Comparison of ENCODE assay signal across 11 mouse cellular contexts in genomic region chr15:98785744-98786143, GRCm38 (mm10). TPM values are rescaled to one million over a fixed set of nuclear protein-coding genes. Genes with fewer than 3 reads are reported as not detected.
A peak's percentile ranks its signal among the peaks of the same experiment; 100 is the strongest.
DNase-seq lines count a peak whose midpoint lies in the region; ATAC-seq and TF ChIP-seq lines count a peak whose summit lies in the region.
"Had no signal": no experiment of that assay in that cellular context is flagged by ENCODE, and none has a peak within 500 bp of the region (broad histone marks: within the 10 kb centered on the region; RNA-seq: fewer than 3 reads in every experiment).

No protein-coding gene starts in this region.

- WGBS in lung, embryonic 14.5 days = 32% methylated on average over 7 of the region's 7 CpGs
- WGBS in limb, embryonic 10.5 days = 29% methylated on average over 7 of the region's 7 CpGs

- no peaks in the 10 kb centered on the region for H3K4me1 ChIP-seq in lung, embryonic 14.5 days (ENCODE audit: insufficient read depth)
- H3K4me1 ChIP-seq in limb, embryonic 10.5 days = peaks cover 10% of the 10 kb centered on the region

- DNase-seq in embryo, embryonic 11 days = peak; percentile 59
- no peak for DNase-seq in embryo, embryonic 10 days (ENCODE audit: low spot score)
- peak; percentile 70 for DNase-seq in lung, embryonic 14.5 days
- no peak for DNase-seq in lung, postnatal 25 days (ENCODE audit: low spot score)
- peak; percentile 82 for DNase-seq in ES-CJ7 (ENCODE audit: low read depth, low spot score)
- peak; percentile 61 for DNase-seq in limb, embryonic 10.5 days (ENCODE audit: low spot score)
- DNase-seq in adrenal gland, postnatal 25 days = no peak
- no peak for DNase-seq in urinary bladder, postnatal 4 days (ENCODE audit: low spot score in 2 of 2)
- DNase-seq: adrenal gland, postnatal 36 days had no signal

- H3K36me3 ChIP-seq in lung, embryonic 14.5 days (ENCODE audit: insufficient read depth) = no peaks in the 10 kb centered on the region
- no peaks in the 10 kb centered on the region for H3K36me3 ChIP-seq in limb, embryonic 10.5 days

- no peak for ATAC-seq in lung, embryonic 14.5 days (ENCODE audit: insufficient read depth)

- H3K9ac ChIP-seq in lung, embryonic 14.5 days = no peak overlapping the region

- peak; percentile 74 for TF ChIP-seq CTCF in lung, embryonic 14.5 days (IDR thresholded peaks at IDR 0.05; ENCODE audit: low read depth)

- H3K27me3 ChIP-seq in lung, embryonic 14.5 days (ENCODE audit: insufficient read depth, low read length) = peaks cover 54% of the 10 kb centered on the region
- peaks cover 93% of the 10 kb centered on the region for H3K27me3 ChIP-seq in limb, embryonic 10.5 days (ENCODE audit: low read depth, poor library complexity, severe bottlenecking)

- no peak overlapping the region for H3K4me2 ChIP-seq in lung, embryonic 14.5 days

- no peak overlapping the region for H3K4me3 ChIP-seq in lung, embryonic 14.5 days (ENCODE audit: low read depth, low read length)
- H3K4me3 ChIP-seq in limb, embryonic 10.5 days = no peak overlapping the region

- no peak overlapping the region for H3K27ac ChIP-seq in lung, embryonic 14.5 days (ENCODE audit: low read depth)
- no peak overlapping the region for H3K27ac ChIP-seq in limb, embryonic 10.5 days

- H3K9me3 ChIP-seq in lung, embryonic 14.5 days (ENCODE audit: low read depth, low read length) = no peaks in the 10 kb centered on the region
- no peaks in the 10 kb centered on the region for H3K9me3 ChIP-seq in limb, embryonic 10.5 days (replicated peaks)

RNA-seq across cellular contexts. Expression of gene Wnt1, which starts 3.9 kb away (rescaled TPM):
- polyA plus RNA-seq in lung, embryonic 14.5 days (2014; fragmentation: Nextera tagmentation; extraction: Ambion mirVana) = not detected in 2 replicates
- not detected in 2 replicates for polyA plus RNA-seq in limb, embryonic 10.5 days (2016; fragmentation: Nextera tagmentation; extraction: Ambion mirVana)
- total RNA-seq in adrenal gland, postnatal 25 days (2021) = not detected in 2 replicates
- total RNA-seq: adrenal gland, postnatal 36 days; layer of hippocampus, adult 8-10 months had no signal
- polyA plus RNA-seq: heart, embryonic 16.5 days had no signal

RNA-seq across cellular contexts. Expression of gene Wnt10b, which starts 7.8 kb away (rescaled TPM):
- polyA plus RNA-seq in lung, embryonic 14.5 days (2014; fragmentation: Nextera tagmentation; extraction: Ambion mirVana) = 0.11 TPM in 1 of 2 replicates, not detected in the other
- polyA plus RNA-seq in limb, embryonic 10.5 days (2016; fragmentation: Nextera tagmentation; extraction: Ambion mirVana) = 0.62 and 0.99 TPM in 2 replicates
- 0.43 and 0.55 TPM in 2 replicates for total RNA-seq in adrenal gland, postnatal 25 days (2021)

RNA-seq across cellular contexts. Expression of gene Arf3, which starts 22.7 kb away (rescaled TPM):
- 35.4 and 42.5 TPM in 2 replicates for polyA plus RNA-seq in lung, embryonic 14.5 days (2014; fragmentation: Nextera tagmentation; extraction: Ambion mirVana)
- 44.3 and 49.1 TPM in 2 replicates for polyA plus RNA-seq in limb, embryonic 10.5 days (2016; fragmentation: Nextera tagmentation; extraction: Ambion mirVana)
- 118 and 138 TPM in 2 replicates for total RNA-seq in adrenal gland, postnatal 25 days (2021)

RNA-seq across cellular contexts. Expression of gene Ddn, which starts 23.5 kb away (rescaled TPM):
- polyA plus RNA-seq in lung, embryonic 14.5 days (2014; fragmentation: Nextera tagmentation; extraction: Ambion mirVana) = 0.04 and 0.12 TPM in 2 replicates
- polyA plus RNA-seq in limb, embryonic 10.5 days (2016; fragmentation: Nextera tagmentation; extraction: Ambion mirVana) = not detected in 2 replicates
- 0.09 and 0.24 TPM in 2 replicates for total RNA-seq in adrenal gland, postnatal 25 days (2021)

RNA-seq across cellular contexts. Expression of gene Prkag1, which starts 45.6 kb away (rescaled TPM):
- polyA plus RNA-seq in lung, embryonic 14.5 days (2014; fragmentation: Nextera tagmentation; extraction: Ambion mirVana) = 93.4 and 93.7 TPM in 2 replicates
- 92.3 and 97.7 TPM in 2 replicates for polyA plus RNA-seq in limb, embryonic 10.5 days (2016; fragmentation: Nextera tagmentation; extraction: Ambion mirVana)
- total RNA-seq in adrenal gland, postnatal 25 days (2021) = 60.4 and 78.6 TPM in 2 replicates

Comparison
In these comparisons a context has a peak if more than half of its experiments do, and no peak if none do; other contexts are left out.
1. DNase-seq: peak in embryo, embryonic 11 days (single experiment), lung, embryonic 14.5 days (single experiment), ES-CJ7 (single experiment) and limb, embryonic 10.5 days (single experiment); none in embryo, embryonic 10 days (single experiment), lung, postnatal 25 days (single experiment), adrenal gland, postnatal 25 days (single experiment) and urinary bladder, postnatal 4 days (0 of 2).